Mouse (Mus musculus) ES-E14 (cell line): ENCODE measurements at regions not wholly inside any gene's neighbourhood (a gene's known extent, or its start where the extent isn't known, plus 50 kb on each side); places are given as distances from the start of the nearest gene placed in this dataset.

Experiments
- DNase-seq: peaks from one replicate; pipeline ENCODE4 v3.0.0-alpha.2; 2013; ENCODE audit warnings: low read depth, low spot score
- H3K27ac ChIP-seq: 2 replicates; pipeline ENCODE4 v1.5.1; 2012; ENCODE audit warnings: low read depth, mild to moderate bottlenecking, low read length, moderate library complexity, mixed read lengths; ENCODE audit not compliant: poor library complexity, insufficient read depth, severe bottlenecking
- H3K36me3 ChIP-seq: 2 replicates; pipeline ENCODE4 v1.6.1; 2012; ENCODE audit warnings: mild to moderate bottlenecking, low read length, moderate library complexity, mixed read lengths; ENCODE audit not compliant: control insufficient read depth, poor library complexity, insufficient read depth, severe bottlenecking
- H3K4me1 ChIP-seq, 2 experiments: fragments of 150-350 bp in 1 of 2; sonication (generic) in 1 of 2; 2 replicates each; pipeline ENCODE4 v1.6.1; 2012; ENCODE audit warnings: low read length in 2 of 2, mild to moderate bottlenecking in 1 of 2, mixed read lengths in 1 of 2; ENCODE audit not compliant: control insufficient read depth in 2 of 2, insufficient read depth in 2 of 2, poor library complexity in 1 of 2
- H3K4me3 ChIP-seq, 2 experiments: fragments of 150-350 bp in 1 of 2; sonication (generic) in 1 of 2; 2 replicates each; pipeline ENCODE4 v1.5.1; 2012; ENCODE audit warnings: low read length in 2 of 2, low read depth in 1 of 2, mild to moderate bottlenecking in 1 of 2, mixed read lengths in 1 of 2; ENCODE audit not compliant: insufficient read depth in 1 of 2, poor library complexity in 1 of 2, severe bottlenecking in 1 of 2
- H3K9ac ChIP-seq: 2 replicates; pipeline ENCODE4 v1.6.1; 2012; ENCODE audit warnings: low read depth, mild to moderate bottlenecking, low read length, mixed read lengths; ENCODE audit not compliant: poor library complexity, insufficient read depth, severe bottlenecking
- H3K9me3 ChIP-seq: fragments of 150-350 bp; sonication (generic); 2 replicates; pipeline ENCODE4 v1.6.1; 2012; ENCODE audit warnings: low read depth, mild to moderate bottlenecking, low read length; ENCODE audit not compliant: control insufficient read depth, insufficient read depth
- CHD2 ChIP-seq: IDR thresholded peaks from 2 replicates; pipeline ENCODE4 v1.6.1; 2014; ENCODE audit warnings: mild to moderate bottlenecking, low read depth, low read length, inconsistent platforms
- HCFC1 ChIP-seq: IDR thresholded peaks from 2 replicates; pipeline ENCODE4 v1.6.1; 2012; ENCODE audit warnings: low read length, inconsistent platforms, borderline replicate concordance; ENCODE audit not compliant: insufficient read depth
- MAFK ChIP-seq: IDR thresholded peaks from 2 replicates; pipeline ENCODE4 v1.6.1; 2014; ENCODE audit warnings: mild to moderate bottlenecking, low read depth, low read length, inconsistent platforms; ENCODE audit not compliant: insufficient read depth
- ZC3H11A ChIP-seq: IDR thresholded peaks from 2 replicates; pipeline ENCODE4 v1.6.1; 2012; ENCODE audit warnings: low read depth, mild to moderate bottlenecking, inconsistent platforms, low read length, borderline replicate concordance
- ZNF384 ChIP-seq: IDR thresholded peaks from 2 replicates; pipeline ENCODE4 v1.6.1; 2012; ENCODE audit warnings: low read depth, low read length, inconsistent platforms
- in situ Hi-C, 2 experiments: fragments of 600-800 bp; cut with MboI; formaldehyde crosslinking; loops; one replicate each; pipeline ENCODE4 v1.15.1; 2025; ENCODE audit warnings: low sequenced_read_pairs in 2 of 2, inconsistent platforms in 1 of 2; ENCODE audit not compliant: unreplicated experiment in 2 of 2

DNA sequence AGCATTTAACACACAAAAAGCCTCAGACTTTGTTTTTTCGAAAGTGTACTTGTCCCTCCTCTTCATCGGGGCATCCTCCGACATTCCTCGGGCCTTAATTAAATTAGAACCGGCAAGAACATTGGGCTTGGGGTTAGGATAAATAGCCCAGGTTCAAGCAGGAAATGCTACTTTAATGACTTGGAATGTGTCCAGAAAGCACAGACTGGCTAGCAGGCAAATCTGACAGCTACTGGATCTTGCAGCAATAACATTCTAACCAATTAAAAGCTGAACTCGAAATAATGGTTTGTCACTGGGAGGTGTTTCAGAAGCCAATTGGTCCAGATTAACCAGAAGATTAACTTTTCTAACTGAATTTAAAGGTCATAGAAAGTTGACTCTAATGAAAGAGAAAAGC lies 93.4 kb upstream of the Fbxl4 start:
- Histone ChIP-seq H3K4me1 (no peaks in the 10 kb centered on the region), H3K4me3 (no peak overlapping the region), H3K9ac (no peak overlapping the region), H3K36me3 (no peaks in the 10 kb centered on the region), H3K27ac (no peak overlapping the region), H3K9me3 (no peaks in the 10 kb centered on the region)
- TF ChIP-seq ZNF384, result no peak
- no peak for TF ChIP-seq MAFK
- no peak for TF ChIP-seq CHD2
- no peak for TF ChIP-seq HCFC1
- TF ChIP-seq ZC3H11A, result no peak
- in situ Hi-C loops, result no loop called here
- no peak for DNase-seq

DNA sequence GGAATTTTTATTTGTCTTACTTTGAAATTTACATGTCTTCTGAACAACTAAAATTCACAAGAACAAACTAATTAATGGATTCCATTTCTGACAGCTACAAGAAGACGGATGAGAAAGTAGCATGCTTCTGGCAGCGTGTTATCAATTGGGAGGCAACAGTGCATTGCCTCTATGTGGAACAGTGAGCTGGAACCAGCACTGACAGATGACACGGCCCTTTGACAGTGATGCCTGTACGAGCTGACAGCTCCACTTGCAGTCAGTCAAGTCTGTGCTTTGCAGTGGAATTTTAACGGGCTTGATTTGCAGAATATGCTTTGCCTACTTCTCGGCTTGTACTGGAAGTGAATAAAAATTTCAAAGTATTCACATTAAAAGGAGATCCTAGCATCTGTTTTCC lies 88.3 kb upstream of the Fbxl4 start:
- Histone ChIP-seq H3K4me1 (peaks cover 0 to under 1% of the 10 kb centered on the region in 2 experiments; a peak in 1 of 4 replicates), H3K4me3 (no peak overlapping the region), H3K9me3 (no peaks in the 10 kb centered on the region), H3K9ac (no peak overlapping the region), H3K36me3 (no peaks in the 10 kb centered on the region), H3K27ac (no peak overlapping the region)
- in situ Hi-C loops, result no loop called here
- no peak for DNase-seq
- TF ChIP-seq CHD2, result no peak

DNA sequence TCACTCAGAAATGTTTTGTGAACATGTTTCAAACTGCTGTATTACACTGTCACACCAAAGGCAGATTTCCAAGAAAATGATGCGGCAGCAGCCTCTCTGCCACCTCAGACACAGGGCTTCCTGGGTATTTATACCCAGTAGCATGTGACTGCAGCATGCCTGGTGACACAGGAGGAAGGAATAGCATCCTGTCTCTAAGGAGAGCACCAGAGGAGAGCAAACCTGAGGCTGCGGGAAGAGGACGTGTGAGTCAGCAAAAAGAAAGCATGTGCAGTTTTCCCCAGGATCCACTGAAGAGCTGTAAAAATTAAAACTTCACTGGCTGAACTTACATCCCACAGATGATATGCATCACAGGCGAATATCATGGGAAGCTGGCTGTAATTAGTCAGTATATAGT lies 83.2 kb upstream of the Fbxl4 start:
- no peaks in the 10 kb centered on the region for H3K36me3 ChIP-seq
- H3K4me1 ChIP-seq, result peaks cover 0 to 6% of the 10 kb centered on the region in 2 experiments; a peak in 1 of 4 replicates
- H3K27ac ChIP-seq, result no peak overlapping the region
- H3K9ac ChIP-seq, result no peak overlapping the region
- no peak overlapping the region for H3K4me3 ChIP-seq
- in situ Hi-C loops, result no loop called here
- TF ChIP-seq MAFK, result peak; percentile 53
- no peak for TF ChIP-seq CHD2
- DNase-seq, result no peak
- no peaks in the 10 kb centered on the region for H3K9me3 ChIP-seq

DNA sequence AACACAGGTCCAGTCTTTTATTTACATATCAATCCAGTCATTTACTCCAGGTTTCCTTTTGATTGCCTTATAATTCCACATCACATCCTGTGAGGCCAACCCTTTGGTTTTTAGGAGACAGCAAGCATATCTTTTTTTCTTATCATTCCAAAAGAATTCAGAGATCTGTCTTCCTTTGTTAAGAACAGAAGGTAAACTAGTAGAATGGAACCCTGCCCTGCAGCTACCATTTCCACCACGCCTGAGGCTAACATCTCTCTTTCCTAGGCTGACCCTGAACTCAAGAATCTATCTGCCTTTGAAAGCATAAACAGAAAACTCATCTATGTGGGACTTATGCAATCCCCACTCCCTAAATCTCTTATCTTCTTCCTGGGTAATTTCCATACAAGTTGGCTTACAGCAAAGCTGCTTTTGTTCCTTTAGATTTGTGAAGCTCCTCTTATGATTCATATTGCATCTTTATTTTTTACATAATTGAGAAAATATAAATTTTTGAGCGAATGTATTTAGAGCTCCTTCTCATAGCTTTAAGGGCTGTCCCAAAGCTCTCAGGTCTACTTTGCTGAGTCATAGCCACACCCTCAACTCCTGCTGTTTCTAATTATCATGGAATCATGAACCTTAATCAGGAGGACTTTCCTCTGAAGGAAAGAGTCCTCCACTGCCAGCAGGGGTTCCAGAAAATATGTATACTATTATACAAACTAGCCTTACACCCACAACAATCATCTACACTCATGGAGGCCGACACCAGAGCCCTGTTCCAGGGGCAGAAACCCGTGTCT lies 74.6 kb upstream of the Fbxl4 start:
- TF ChIP-seq CHD2, result no peak
- TF ChIP-seq MAFK, result peak; percentile 83; the same call in 1 of the 2 replicates
- in situ Hi-C loops, result no loop called here
- Histone ChIP-seq H3K27ac (peak overlapping the region; percentile 31; the same call in 1 of the 2 replicates), H3K4me1 (peaks cover 6 to 7% of the 10 kb centered on the region in 2 experiments; a peak in 3 of 4 replicates), H3K9ac (no peak overlapping the region), H3K9me3 (no peaks in the 10 kb centered on the region), H3K4me3 (no peak overlapping the region), H3K36me3 (no peaks in the 10 kb centered on the region)
- no peak for DNase-seq

DNA sequence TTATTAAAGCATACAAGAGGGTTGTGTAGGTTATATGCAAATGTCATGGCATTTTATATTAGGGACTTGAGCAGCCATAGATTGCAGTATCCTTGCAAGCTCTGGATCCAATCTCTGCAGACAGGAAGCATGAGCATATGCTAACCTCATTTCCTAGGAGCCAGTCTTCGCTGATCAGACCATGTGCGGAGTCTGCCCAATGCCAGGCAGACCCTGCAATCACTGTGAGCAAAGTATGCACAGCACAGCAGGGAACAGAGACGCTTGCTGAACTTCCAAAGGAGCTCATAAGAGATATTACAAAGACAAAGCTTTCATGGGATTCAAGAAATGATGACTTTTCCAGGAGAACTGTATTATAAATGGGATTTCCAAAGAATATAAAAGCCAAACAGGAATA lies 65.2 kb upstream of the Fbxl4 start:
- H3K4me1 ChIP-seq, result no peaks in the 10 kb centered on the region
- no peak overlapping the region for H3K9ac ChIP-seq
- no peak for DNase-seq
- H3K36me3 ChIP-seq, result no peaks in the 10 kb centered on the region
- no peak overlapping the region for H3K27ac ChIP-seq
- in situ Hi-C loops, result no loop called here
- no peak overlapping the region for H3K4me3 ChIP-seq
- H3K9me3 ChIP-seq, result no peaks in the 10 kb centered on the region
- TF ChIP-seq ZNF384, result no peak
- TF ChIP-seq HCFC1, result no peak
- no peak for TF ChIP-seq MAFK
